Mouse (Mus musculus) layer of hippocampus, postnatal 10 days (tissue): ENCODE data around the gene Vmn2r116. TPM values are rescaled to one million over a fixed set of nuclear protein-coding genes. Genes with fewer than 3 reads are reported as not detected.
"Not testable (repeated sequence)": the region's sequence is repeated elsewhere in the genome, so short reads cannot be mapped to it uniquely, and the experiment has no call there.

ENCODE experiments used
- DNase-seq, 2 experiments: peaks; one replicate each; pipeline ENCODE4 v3.0.0; 2021; ENCODE audit warnings: low spot score in 2 of 2
- long read RNA-seq: library from polyadenylated mRNA; stranded (forward); transcript quantifications from one replicate; pipeline ENCODE4 v2.0.0, GENCODE M21; 2023
- total RNA-seq, 2 experiments: library from RNA; stranded (reverse); gene quantifications; 2 replicates each; pipeline ENCODE4 v1.2.3; 2021

Vmn2r116 gene
- not detected for total RNA-seq
- long read RNA-seq = 0 reads

GRCm38 (mm10) chr17:23384304-23384703 is at the start of gene Vmn2r116:
Gene Vmn2r116, plus strand, starts transcription at chr17:23384604.
- DNase-seq = not testable (repeated sequence)

DNA sequence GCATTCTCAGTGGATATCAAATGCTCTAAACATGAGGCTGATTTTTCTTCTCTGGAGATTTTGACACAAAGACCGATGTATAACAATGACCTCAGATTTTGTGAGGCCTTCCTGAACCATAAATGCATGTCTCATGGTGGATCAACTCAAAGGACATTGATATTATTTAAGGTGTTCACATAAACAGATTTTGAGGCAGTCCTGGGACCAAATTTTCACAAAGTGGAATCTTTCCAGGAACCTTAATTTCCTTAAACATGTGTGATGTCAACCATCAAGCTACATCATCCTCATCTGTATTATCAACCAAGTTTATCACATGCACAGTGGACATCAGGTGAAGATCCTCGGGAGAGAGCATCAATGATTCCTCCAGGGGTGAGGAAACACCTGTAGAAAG is 41.0 kb upstream of the Vmn2r116 start, which contains the start of gene Vmn2r115:
Gene Vmn2r115 (plus strand): TSS at position 301 of the 400 bp plus-strand sequence.
- DNase-seq = not testable (repeated sequence)

DNA sequence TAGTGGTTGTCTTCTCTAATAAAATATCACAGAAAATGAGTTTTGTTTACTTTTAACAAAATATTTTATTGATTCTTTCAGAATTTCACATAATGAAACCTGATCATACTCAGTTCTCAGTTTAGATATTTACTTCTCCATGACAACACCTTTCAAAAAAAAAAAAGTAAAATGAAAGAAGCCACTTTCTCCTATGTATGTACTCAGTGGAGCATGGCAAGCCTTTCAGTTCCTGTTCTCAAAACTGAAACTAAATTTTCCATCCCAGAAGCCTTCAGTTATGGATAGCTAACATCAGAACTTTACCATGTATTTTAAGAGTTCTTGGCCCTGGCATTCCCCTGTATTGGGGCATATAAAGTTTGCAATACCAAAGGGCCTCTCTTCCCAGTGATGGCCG is 32.8 kb upstream of the Vmn2r116 start:
- no peak for DNase-seq

- DNase-seq = no peak
Observed at GRCm38 (mm10) chr17:23433150-23433679, 48.8 kb downstream of the Vmn2r116 start.

Other genes with a start within 250 kb of the Vmn2r116 start
- gene Zfp40, start 191.4 kb upstream of the Vmn2r116 start, total RNA-seq = 10 to 100 TPM; 32.0 to 34.4 TPM
- under 1 TPM in 1 of 2 experiments, not detected in 1; 0.07 TPM for gene Vmn2r114, start 72.1 kb upstream of the Vmn2r116 start, total RNA-seq
- gene Vmn2r115, start 40.9 kb upstream of the Vmn2r116 start, total RNA-seq = not detected
- gene Vmn2r117, start 95.1 kb downstream of the Vmn2r116 start, total RNA-seq = not detected
- gene Zfp213, start 179.6 kb downstream of the Vmn2r116 start, total RNA-seq = 1 to 10 TPM; 6.4 to 7.2 TPM
- gene Zfp13, start 214.9 kb downstream of the Vmn2r116 start, total RNA-seq = 10 to 100 TPM; 25.7 to 30.0 TPM
- gene Zscan10, start 216.3 kb downstream of the Vmn2r116 start, total RNA-seq = not detected